Mouse (Mus musculus) cerebellum, adult 2 months (tissue): Measurements from ENCODE around the gene Cc2d1a.

Experiments used
- CTCF ChIP-seq: fragments of 200-500 bp; IDR thresholded peaks from 2 replicates; pipeline ENCODE4 v1.5.1; 2011; ENCODE audit warnings: low read depth, mild to moderate bottlenecking, control low read depth, low read length, moderate library complexity, borderline replicate concordance; ENCODE audit not compliant: insufficient read depth
- POLR2A ChIP-seq: fragments of 200-500 bp; IDR thresholded peaks from 2 replicates; pipeline ENCODE4 v1.6.1; 2011; ENCODE audit warnings: low read length, control low read depth, borderline replicate concordance; ENCODE audit not compliant: insufficient read depth

GRCm38 (mm10) chr8:84178592-84178991 is 30.9 kb upstream of the Cc2d1a start:
- TF ChIP-seq CTCF = no peak
- no peak for TF ChIP-seq POLR2A
